Mouse (Mus musculus): Measurements from ENCODE around the gene Fbxl13. TPM values are rescaled to one million over a fixed set of nuclear protein-coding genes. Genes with fewer than 3 reads are reported as not detected.
"Not testable (repeated sequence)": the region's sequence is repeated elsewhere in the genome, so short reads cannot be mapped to it uniquely, and the experiment has no call there.

Gene Fbxl13
- polyA plus RNA-seq, 1 experiment from 2014 or later, result not detected

- 62% methylated on average over 12 of the region's 12 CpGs for WGBS
- no peak overlapping the region for H3K4me2 ChIP-seq (ENCODE audit: low read depth)
- DNase-seq (ENCODE audit: low spot score) (no peak), ATAC-seq (ENCODE audit: insufficient read depth, low FRiP score, low TSS enrichment) (no peak)
- no peaks in the 10 kb centered on the region for H3K36me3 ChIP-seq (ENCODE audit: control insufficient read depth, insufficient read depth, low read length)
- no peaks in the 10 kb centered on the region for H3K4me1 ChIP-seq (ENCODE audit: control insufficient read depth, insufficient read depth, low read length)
- H3K27ac ChIP-seq (ENCODE audit: low read depth, low read length), result no peak overlapping the region
- no peak overlapping the region for H3K4me3 ChIP-seq (ENCODE audit: low read depth, low read length)
- H3K27me3 ChIP-seq (ENCODE audit: control insufficient read depth, insufficient read depth, low read length), result no peaks in the 10 kb centered on the region
- H3K9ac ChIP-seq (ENCODE audit: low read length), result no peak overlapping the region
- H3K9me3 ChIP-seq (ENCODE audit: control insufficient read depth, low read length), result no peaks in the 10 kb centered on the region
Observed at GRCm38 (mm10) chr5:21608311-21609304, 36.8 kb downstream of the Fbxl13 start.

- Histone ChIP-seq H3K9ac (ENCODE audit: low read length) (no peak overlapping the region), H3K4me1 (ENCODE audit: control insufficient read depth, insufficient read depth, low read length) (no peaks in the 10 kb centered on the region), H3K4me2 (ENCODE audit: low read depth) (no peak overlapping the region), H3K9me3 (ENCODE audit: control insufficient read depth, low read length) (no peaks in the 10 kb centered on the region), H3K36me3 (ENCODE audit: control insufficient read depth, insufficient read depth, low read length) (no peaks in the 10 kb centered on the region), H3K4me3 (ENCODE audit: low read depth, low read length) (no peak overlapping the region), H3K27me3 (ENCODE audit: control insufficient read depth, insufficient read depth, low read length) (no peaks in the 10 kb centered on the region), H3K27ac (ENCODE audit: low read depth, low read length) (no peak overlapping the region)
- no peak for DNase-seq (ENCODE audit: low spot score)
- ATAC-seq (ENCODE audit: insufficient read depth, low FRiP score, low TSS enrichment), result no peak
- 78% methylated on average over 6 of the region's 6 CpGs for WGBS
Observed at GRCm38 (mm10) chr5:21605936-21606335, 39.5 kb downstream of the Fbxl13 start.

GRCm38 (mm10) chr5:21599961-21600360 lies 45.5 kb downstream of the Fbxl13 start:
- ATAC-seq (ENCODE audit: insufficient read depth, low FRiP score, low TSS enrichment), result no peak
- H3K4me2 ChIP-seq (ENCODE audit: low read depth), result no peak overlapping the region

GRCm38 (mm10) chr5:21599536-21599935 lies 45.9 kb downstream of the Fbxl13 start:
- not testable (repeated sequence) for DNase-seq (ENCODE audit: low spot score); H3K36me3 ChIP-seq (ENCODE audit: control insufficient read depth, insufficient read depth, low read length); H3K9ac ChIP-seq (ENCODE audit: low read length); H3K4me2 ChIP-seq (ENCODE audit: low read depth); H3K9me3 ChIP-seq (ENCODE audit: control insufficient read depth, low read length); H3K27me3 ChIP-seq (ENCODE audit: control insufficient read depth, insufficient read depth, low read length); H3K4me1 ChIP-seq (ENCODE audit: control insufficient read depth, insufficient read depth, low read length); H3K27ac ChIP-seq (ENCODE audit: low read depth, low read length); ATAC-seq (ENCODE audit: insufficient read depth, low FRiP score, low TSS enrichment); H3K4me3 ChIP-seq (ENCODE audit: low read depth, low read length)
- 76% methylated on average over 2 of the region's 2 CpGs for WGBS

More at GRCm38 (mm10) chr5:21599961-21600360, 45.5 kb downstream of the Fbxl13 start:
- Histone ChIP-seq H3K9me3 (ENCODE audit: control insufficient read depth, low read length) (no peaks in the 10 kb centered on the region), H3K9ac (ENCODE audit: low read length) (no peak overlapping the region), H3K4me1 (ENCODE audit: control insufficient read depth, insufficient read depth, low read length) (no peaks in the 10 kb centered on the region), H3K4me3 (ENCODE audit: low read depth, low read length) (no peak overlapping the region), H3K27ac (ENCODE audit: low read depth, low read length) (no peak overlapping the region), H3K36me3 (ENCODE audit: control insufficient read depth, insufficient read depth, low read length) (no peaks in the 10 kb centered on the region), H3K27me3 (ENCODE audit: control insufficient read depth, insufficient read depth, low read length) (no peaks in the 10 kb centered on the region)
- DNase-seq (ENCODE audit: low spot score), result no peak
- WGBS, result 96% methylated on average over 4 of the region's 4 CpGs

GRCm38 (mm10) chr5:21593201-21593709 lies 52.2 kb downstream of the Fbxl13 start:
- no peak for ATAC-seq (ENCODE audit: insufficient read depth, low FRiP score, low TSS enrichment)
- H3K9me3 ChIP-seq (ENCODE audit: control insufficient read depth, low read length), result no peaks in the 10 kb centered on the region
- no peaks in the 10 kb centered on the region for H3K4me1 ChIP-seq (ENCODE audit: control insufficient read depth, insufficient read depth, low read length)
- 90% methylated on average over 9 of the region's 9 CpGs for WGBS
- no peak for DNase-seq (ENCODE audit: low spot score)
- H3K27me3 ChIP-seq (ENCODE audit: control insufficient read depth, insufficient read depth, low read length), result no peaks in the 10 kb centered on the region
- no peak overlapping the region for H3K9ac ChIP-seq (ENCODE audit: low read length)
- H3K36me3 ChIP-seq (ENCODE audit: control insufficient read depth, insufficient read depth, low read length), result no peaks in the 10 kb centered on the region
- no peak overlapping the region for H3K4me3 ChIP-seq (ENCODE audit: low read depth, low read length)
- no peak overlapping the region for H3K4me2 ChIP-seq (ENCODE audit: low read depth)
- no peak overlapping the region for H3K27ac ChIP-seq (ENCODE audit: low read depth, low read length)

- no peaks in the 10 kb centered on the region for H3K9me3 ChIP-seq (ENCODE audit: control insufficient read depth, low read length)
- DNase-seq (ENCODE audit: low spot score), result no peak
Observed at GRCm38 (mm10) chr5:21592106-21592505, 53.3 kb downstream of the Fbxl13 start.

GRCm38 (mm10) chr5:21588220-21588619 lies 57.2 kb downstream of the Fbxl13 start:
- no peaks in the 10 kb centered on the region for H3K27me3 ChIP-seq (ENCODE audit: control insufficient read depth, insufficient read depth, low read length)
- H3K36me3 ChIP-seq (ENCODE audit: control insufficient read depth, insufficient read depth, low read length), result no peaks in the 10 kb centered on the region
- no peaks in the 10 kb centered on the region for H3K9me3 ChIP-seq (ENCODE audit: control insufficient read depth, low read length)
- no peak for ATAC-seq (ENCODE audit: insufficient read depth, low FRiP score, low TSS enrichment)
- H3K27ac ChIP-seq (ENCODE audit: low read depth, low read length), result no peak overlapping the region
- 82% methylated on average over 13 of the region's 13 CpGs for WGBS
- no peak overlapping the region for H3K4me3 ChIP-seq (ENCODE audit: low read depth, low read length)
- H3K4me2 ChIP-seq (ENCODE audit: low read depth), result no peak overlapping the region
- DNase-seq (ENCODE audit: low spot score), result no peak
- no peak overlapping the region for H3K9ac ChIP-seq (ENCODE audit: low read length)
- H3K4me1 ChIP-seq (ENCODE audit: control insufficient read depth, insufficient read depth, low read length), result no peaks in the 10 kb centered on the region

More at GRCm38 (mm10) chr5:21592106-21592505, 53.3 kb downstream of the Fbxl13 start:
- H3K27me3 ChIP-seq (ENCODE audit: control insufficient read depth, insufficient read depth, low read length), result no peaks in the 10 kb centered on the region
- 81% methylated on average over 2 of the region's 2 CpGs for WGBS
- no peaks in the 10 kb centered on the region for H3K36me3 ChIP-seq (ENCODE audit: control insufficient read depth, insufficient read depth, low read length)
- no peak overlapping the region for H3K4me3 ChIP-seq (ENCODE audit: low read depth, low read length)
- H3K9ac ChIP-seq (ENCODE audit: low read length), result no peak overlapping the region
- no peaks in the 10 kb centered on the region for H3K4me1 ChIP-seq (ENCODE audit: control insufficient read depth, insufficient read depth, low read length)
- no peak overlapping the region for H3K27ac ChIP-seq (ENCODE audit: low read depth, low read length)
- no peak overlapping the region for H3K4me2 ChIP-seq (ENCODE audit: low read depth)
- ATAC-seq (ENCODE audit: insufficient read depth, low FRiP score, low TSS enrichment), result no peak

GRCm38 (mm10) chr5:21587683-21588082 lies 57.8 kb downstream of the Fbxl13 start:
- no peak for DNase-seq (ENCODE audit: low spot score)
- H3K4me3 ChIP-seq (ENCODE audit: low read depth, low read length), result no peak overlapping the region
- no peak overlapping the region for H3K9ac ChIP-seq (ENCODE audit: low read length)
- H3K4me1 ChIP-seq (ENCODE audit: control insufficient read depth, insufficient read depth, low read length), result no peaks in the 10 kb centered on the region
- no peaks in the 10 kb centered on the region for H3K27me3 ChIP-seq (ENCODE audit: control insufficient read depth, insufficient read depth, low read length)
- no peaks in the 10 kb centered on the region for H3K36me3 ChIP-seq (ENCODE audit: control insufficient read depth, insufficient read depth, low read length)
- no peaks in the 10 kb centered on the region for H3K9me3 ChIP-seq (ENCODE audit: control insufficient read depth, low read length)
- 79% methylated on average over 7 of the region's 7 CpGs for WGBS
- no peak for ATAC-seq (ENCODE audit: insufficient read depth, low FRiP score, low TSS enrichment)
- no peak overlapping the region for H3K4me2 ChIP-seq (ENCODE audit: low read depth)
- H3K27ac ChIP-seq (ENCODE audit: low read depth, low read length), result no peak overlapping the region

- H3K36me3 ChIP-seq (ENCODE audit: control insufficient read depth, insufficient read depth, low read length), result no peaks in the 10 kb centered on the region
- no peaks in the 10 kb centered on the region for H3K4me1 ChIP-seq (ENCODE audit: control insufficient read depth, insufficient read depth, low read length)
- no peak overlapping the region for H3K4me3 ChIP-seq (ENCODE audit: low read depth, low read length)
- WGBS, result 56% methylated on average over 6 of the region's 6 CpGs
- H3K9me3 ChIP-seq (ENCODE audit: control insufficient read depth, low read length), result no peaks in the 10 kb centered on the region
- ATAC-seq (ENCODE audit: insufficient read depth, low FRiP score, low TSS enrichment) (peak; percentile 50; the same call in 1 of the 2 replicates), DNase-seq (ENCODE audit: low spot score) (peak; percentile 62)
- no peaks in the 10 kb centered on the region for H3K27me3 ChIP-seq (ENCODE audit: control insufficient read depth, insufficient read depth, low read length)
- no peak overlapping the region for H3K9ac ChIP-seq (ENCODE audit: low read length)
- H3K27ac ChIP-seq (ENCODE audit: low read depth, low read length), result no peak overlapping the region
- no peak overlapping the region for H3K4me2 ChIP-seq (ENCODE audit: low read depth)
Observed at GRCm38 (mm10) chr5:21586763-21587162, 58.7 kb downstream of the Fbxl13 start.

All from neural tube, embryonic 11.5 days (tissue).